Mouse (Mus musculus): Measurements from ENCODE around the gene Atl3. TPM values are rescaled to one million over a fixed set of nuclear protein-coding genes. Genes with fewer than 3 reads are reported as not detected.

Atl3 gene
- polyA plus RNA-seq, 1 experiment from 2014 or later, result 8.9 TPM

DNA sequence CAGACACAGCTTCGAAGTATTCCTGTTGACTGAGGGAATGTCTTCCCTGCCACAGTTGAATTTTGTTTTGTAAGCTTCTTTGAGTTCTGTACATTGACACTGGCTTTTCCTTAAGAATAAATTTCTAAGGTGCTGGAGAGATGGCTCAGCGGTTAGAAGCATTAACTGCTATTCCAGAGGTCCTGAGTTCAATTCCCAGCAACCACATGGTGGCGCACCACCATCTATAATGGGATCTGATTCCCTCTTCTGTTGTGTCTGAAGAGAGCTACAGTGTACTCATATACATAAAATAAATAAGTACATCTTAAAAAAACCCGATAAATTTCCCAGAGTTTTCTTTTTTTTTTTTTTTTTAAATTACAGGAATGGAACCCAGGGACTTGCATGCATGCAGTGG is 14.2 kb downstream of the Atl3 start:
- peak; percentile 44; the same call in 1 of the 2 replicates for TF ChIP-seq CTCF (IDR thresholded peaks at IDR 0.05; ENCODE audit: low read depth)

DNA sequence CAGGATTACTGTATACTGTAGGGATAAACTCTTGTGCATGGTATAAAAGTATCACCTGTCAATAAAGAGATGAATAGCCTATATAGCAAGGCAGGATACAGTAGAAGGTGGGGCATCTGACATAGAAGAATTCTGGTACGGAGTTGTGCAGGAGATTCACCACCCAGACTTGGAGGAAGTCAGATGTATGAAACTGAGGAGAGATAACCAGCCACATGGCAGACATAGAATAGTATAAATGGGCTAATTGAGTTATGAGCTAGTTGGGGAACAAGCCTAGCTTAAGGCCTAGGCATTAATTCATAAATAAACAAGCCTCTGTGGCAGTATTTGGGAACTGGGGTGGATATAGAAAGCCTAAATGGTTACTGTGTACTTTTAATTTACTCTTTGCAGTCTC is 22.6 kb downstream of the Atl3 start:
- no peak for TF ChIP-seq CTCF (IDR thresholded peaks at IDR 0.05; ENCODE audit: low read depth)
- 72% methylated on average over 1 of the region's 1 CpGs for WGBS
- no peaks in the 10 kb centered on the region for H3K4me1 ChIP-seq (replicated peaks; ENCODE audit: control insufficient read depth, insufficient read depth, low read length)
- H3K9me3 ChIP-seq (ENCODE audit: control insufficient read depth), result no peaks in the 10 kb centered on the region
- no peak overlapping the region for H3K9ac ChIP-seq (ENCODE audit: low read depth, low read length)
- H3K27me3 ChIP-seq (replicated peaks; ENCODE audit: control insufficient read depth, insufficient read depth, low read length), result no peaks in the 10 kb centered on the region
- H3K4me2 ChIP-seq (replicated peaks; ENCODE audit: low read depth), result no peak overlapping the region
- no peak for ATAC-seq
- H3K27ac ChIP-seq (ENCODE audit: low read depth, low read length), result no peak overlapping the region
- H3K36me3 ChIP-seq (ENCODE audit: control insufficient read depth, insufficient read depth), result peaks cover 21% of the 10 kb centered on the region
- no peak overlapping the region for H3K4me3 ChIP-seq (ENCODE audit: low read depth, low read length)

More for the DNA sequence above, 14.2 kb downstream of the Atl3 start:
- no peak for ATAC-seq
- H3K4me3 ChIP-seq (ENCODE audit: low read depth, low read length), result no peak overlapping the region
- no peak overlapping the region for H3K27ac ChIP-seq (ENCODE audit: low read depth, low read length)
- WGBS, result 71% methylated on average over 4 of the region's 4 CpGs
- no peaks in the 10 kb centered on the region for H3K27me3 ChIP-seq (replicated peaks; ENCODE audit: control insufficient read depth, insufficient read depth, low read length)
- no peaks in the 10 kb centered on the region for H3K4me1 ChIP-seq (replicated peaks; ENCODE audit: control insufficient read depth, insufficient read depth, low read length)
- no peaks in the 10 kb centered on the region for H3K9me3 ChIP-seq (ENCODE audit: control insufficient read depth)
- no peak overlapping the region for H3K9ac ChIP-seq (ENCODE audit: low read depth, low read length)
- no peak overlapping the region for H3K4me2 ChIP-seq (replicated peaks; ENCODE audit: low read depth)
- peaks cover 16% of the 10 kb centered on the region for H3K36me3 ChIP-seq (ENCODE audit: control insufficient read depth, insufficient read depth)

DNA sequence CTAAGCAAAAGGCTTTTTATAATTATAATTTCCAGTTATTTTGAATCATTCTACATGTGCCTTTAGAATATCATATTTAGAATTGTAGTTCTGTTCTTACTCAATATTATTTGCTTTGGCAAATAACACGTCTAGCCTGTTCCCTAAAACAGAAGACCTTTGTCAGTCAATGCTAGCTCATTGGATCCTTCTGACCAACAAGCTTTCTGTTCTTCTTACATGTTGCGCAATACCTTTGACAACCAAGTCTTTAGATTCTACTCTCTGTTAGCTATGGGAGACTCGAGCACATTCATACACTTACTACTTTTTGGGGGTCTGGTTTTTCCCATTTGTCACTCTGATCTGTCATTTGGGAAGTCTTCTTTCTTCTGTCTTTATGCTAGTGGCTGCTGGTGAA is 27.8 kb downstream of the Atl3 start:
- H3K9me3 ChIP-seq (ENCODE audit: control insufficient read depth), result no peaks in the 10 kb centered on the region
- no peak overlapping the region for H3K27ac ChIP-seq (ENCODE audit: low read depth, low read length)
- no peak overlapping the region for H3K9ac ChIP-seq (ENCODE audit: low read depth, low read length)
- H3K4me3 ChIP-seq (ENCODE audit: low read depth, low read length), result no peak overlapping the region
- ATAC-seq, result no peak
- no peaks in the 10 kb centered on the region for H3K4me1 ChIP-seq (replicated peaks; ENCODE audit: control insufficient read depth, insufficient read depth, low read length)
- WGBS, result 86% methylated on average over 3 of the region's 3 CpGs
- TF ChIP-seq CTCF (IDR thresholded peaks at IDR 0.05; ENCODE audit: low read depth), result no peak
- no peak overlapping the region for H3K4me2 ChIP-seq (replicated peaks; ENCODE audit: low read depth)
- peaks cover 42% of the 10 kb centered on the region for H3K36me3 ChIP-seq (ENCODE audit: control insufficient read depth, insufficient read depth)
- no peaks in the 10 kb centered on the region for H3K27me3 ChIP-seq (replicated peaks; ENCODE audit: control insufficient read depth, insufficient read depth, low read length)

DNA sequence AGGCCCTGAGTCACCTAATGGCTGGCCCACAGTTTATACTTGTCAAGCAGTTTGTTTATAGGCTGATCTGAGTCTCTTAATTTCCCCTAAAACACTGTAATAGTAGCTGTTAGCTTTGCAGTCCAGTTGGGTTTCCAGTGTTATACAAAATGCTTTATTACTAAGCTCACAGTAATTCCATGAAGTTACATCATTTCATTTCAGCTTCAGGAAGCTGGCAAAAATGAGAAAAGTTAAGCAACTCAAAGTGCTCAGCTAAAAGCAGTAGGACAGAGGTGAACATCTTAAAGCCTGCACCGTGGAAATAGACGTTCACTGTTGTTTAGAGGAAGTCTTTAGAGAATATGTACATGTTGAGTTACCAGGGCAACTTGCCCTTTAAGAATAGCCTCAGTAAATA is 29.0 kb downstream of the Atl3 start:
- no peak for TF ChIP-seq CTCF (IDR thresholded peaks at IDR 0.05; ENCODE audit: low read depth)
- ATAC-seq, result no peak
- H3K9me3 ChIP-seq (ENCODE audit: control insufficient read depth), result no peaks in the 10 kb centered on the region
- 95% methylated on average over 2 of the region's 2 CpGs for WGBS
- H3K36me3 ChIP-seq (ENCODE audit: control insufficient read depth, insufficient read depth), result peaks cover 38% of the 10 kb centered on the region
- no peak overlapping the region for H3K4me3 ChIP-seq (ENCODE audit: low read depth, low read length)
- no peak overlapping the region for H3K27ac ChIP-seq (ENCODE audit: low read depth, low read length)
- H3K4me1 ChIP-seq (replicated peaks; ENCODE audit: control insufficient read depth, insufficient read depth, low read length), result no peaks in the 10 kb centered on the region
- no peak overlapping the region for H3K4me2 ChIP-seq (replicated peaks; ENCODE audit: low read depth)
- no peak overlapping the region for H3K9ac ChIP-seq (ENCODE audit: low read depth, low read length)
- no peaks in the 10 kb centered on the region for H3K27me3 ChIP-seq (replicated peaks; ENCODE audit: control insufficient read depth, insufficient read depth, low read length)

DNA sequence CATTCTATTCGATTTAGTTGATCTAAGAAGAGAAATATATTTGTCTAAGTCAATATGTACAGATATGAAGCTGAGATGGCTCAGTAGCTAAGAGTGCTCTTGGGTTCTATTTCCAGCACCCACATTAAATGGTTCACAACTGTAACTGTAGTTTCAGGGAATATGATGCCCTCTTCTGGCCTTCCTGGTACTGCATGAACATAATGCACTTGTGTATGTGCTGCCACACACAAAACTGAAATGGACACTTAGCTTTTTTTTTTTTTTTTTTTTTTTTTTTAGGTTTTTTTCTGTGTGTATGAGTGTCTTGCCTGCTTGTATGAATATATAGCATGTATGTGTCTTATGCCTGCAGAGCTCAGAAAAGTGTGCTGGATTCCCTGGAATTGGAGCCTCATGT is 29.5 kb downstream of the Atl3 start:
- ATAC-seq, result no peak
- TF ChIP-seq CTCF (IDR thresholded peaks at IDR 0.05; ENCODE audit: low read depth), result peak; percentile 46
- 98% methylated on average over 1 of the region's 1 CpGs for WGBS
- Histone ChIP-seq H3K27ac (ENCODE audit: low read depth, low read length) (no peak overlapping the region), H3K4me1 (replicated peaks; ENCODE audit: control insufficient read depth, insufficient read depth, low read length) (no peaks in the 10 kb centered on the region), H3K9me3 (ENCODE audit: control insufficient read depth) (no peaks in the 10 kb centered on the region), H3K4me3 (ENCODE audit: low read depth, low read length) (no peak overlapping the region), H3K4me2 (replicated peaks; ENCODE audit: low read depth) (no peak overlapping the region), H3K9ac (ENCODE audit: low read depth, low read length) (no peak overlapping the region), H3K27me3 (replicated peaks; ENCODE audit: control insufficient read depth, insufficient read depth, low read length) (no peaks in the 10 kb centered on the region), H3K36me3 (ENCODE audit: control insufficient read depth, insufficient read depth) (peaks cover 42% of the 10 kb centered on the region)

DNA sequence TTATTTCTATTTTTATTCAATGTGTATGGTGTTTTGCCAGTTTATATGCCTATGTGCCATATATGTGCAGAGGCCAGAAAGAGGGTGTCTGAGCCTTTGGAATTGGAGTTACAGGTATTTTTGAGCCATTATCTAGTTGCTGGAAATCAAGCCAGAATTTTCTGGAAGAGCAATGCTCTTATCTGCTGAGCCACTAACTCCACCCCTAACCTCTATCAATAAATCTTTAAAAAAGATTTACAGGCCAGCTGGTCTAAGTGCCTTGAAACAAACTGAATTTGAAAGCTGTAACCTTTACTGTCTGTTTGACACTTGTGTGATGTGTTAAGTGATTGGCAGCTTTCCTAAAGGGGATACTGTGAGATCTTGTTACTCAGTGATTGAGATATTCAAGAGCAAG is 29.9 kb downstream of the Atl3 start:
- no peaks in the 10 kb centered on the region for H3K9me3 ChIP-seq (ENCODE audit: control insufficient read depth)
- H3K4me3 ChIP-seq (ENCODE audit: low read depth, low read length), result no peak overlapping the region
- H3K4me1 ChIP-seq (replicated peaks; ENCODE audit: control insufficient read depth, insufficient read depth, low read length), result no peaks in the 10 kb centered on the region
- no peak overlapping the region for H3K4me2 ChIP-seq (replicated peaks; ENCODE audit: low read depth)
- H3K9ac ChIP-seq (ENCODE audit: low read depth, low read length), result no peak overlapping the region
- no peak for ATAC-seq
- H3K27ac ChIP-seq (ENCODE audit: low read depth, low read length), result no peak overlapping the region
- peaks cover 39% of the 10 kb centered on the region for H3K36me3 ChIP-seq (ENCODE audit: control insufficient read depth, insufficient read depth)
- TF ChIP-seq CTCF (IDR thresholded peaks at IDR 0.05; ENCODE audit: low read depth), result no peak
- H3K27me3 ChIP-seq (replicated peaks; ENCODE audit: control insufficient read depth, insufficient read depth, low read length), result no peaks in the 10 kb centered on the region

DNA sequence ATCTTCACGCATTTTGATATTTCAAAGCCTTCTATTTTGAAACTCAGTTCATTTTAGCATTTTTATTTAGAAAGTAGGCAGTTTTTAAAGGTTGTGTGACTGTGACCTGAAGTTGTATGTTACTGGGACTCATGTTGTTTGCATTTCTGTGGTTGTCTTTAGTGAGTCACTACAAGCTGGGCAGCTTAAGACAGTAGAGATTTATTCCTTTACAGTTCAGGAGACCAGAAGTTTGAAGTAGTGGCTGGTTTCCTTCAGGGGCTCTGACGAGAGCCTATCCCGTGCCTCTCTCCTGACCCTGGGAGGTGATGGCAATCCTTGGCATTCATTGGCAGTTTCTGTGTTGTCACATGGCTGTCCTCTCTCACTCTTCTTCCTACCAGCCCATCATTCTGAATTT is 31.0 kb downstream of the Atl3 start:
- 76% methylated on average over 3 of the region's 3 CpGs for WGBS
- Histone ChIP-seq H3K36me3 (ENCODE audit: control insufficient read depth, insufficient read depth) (peaks cover 37% of the 10 kb centered on the region), H3K4me3 (ENCODE audit: low read depth, low read length) (no peak overlapping the region), H3K27me3 (replicated peaks; ENCODE audit: control insufficient read depth, insufficient read depth, low read length) (no peaks in the 10 kb centered on the region), H3K9me3 (ENCODE audit: control insufficient read depth) (no peaks in the 10 kb centered on the region), H3K4me1 (replicated peaks; ENCODE audit: control insufficient read depth, insufficient read depth, low read length) (no peaks in the 10 kb centered on the region), H3K9ac (ENCODE audit: low read depth, low read length) (no peak overlapping the region), H3K27ac (ENCODE audit: low read depth, low read length) (no peak overlapping the region), H3K4me2 (replicated peaks; ENCODE audit: low read depth) (no peak overlapping the region)
- no peak for TF ChIP-seq CTCF (IDR thresholded peaks at IDR 0.05; ENCODE audit: low read depth)
- no peak for ATAC-seq

Data from intestine, postnatal 0 days (tissue).